Mouse (Mus musculus): Measurements from ENCODE around the gene Nme4.

DNA sequence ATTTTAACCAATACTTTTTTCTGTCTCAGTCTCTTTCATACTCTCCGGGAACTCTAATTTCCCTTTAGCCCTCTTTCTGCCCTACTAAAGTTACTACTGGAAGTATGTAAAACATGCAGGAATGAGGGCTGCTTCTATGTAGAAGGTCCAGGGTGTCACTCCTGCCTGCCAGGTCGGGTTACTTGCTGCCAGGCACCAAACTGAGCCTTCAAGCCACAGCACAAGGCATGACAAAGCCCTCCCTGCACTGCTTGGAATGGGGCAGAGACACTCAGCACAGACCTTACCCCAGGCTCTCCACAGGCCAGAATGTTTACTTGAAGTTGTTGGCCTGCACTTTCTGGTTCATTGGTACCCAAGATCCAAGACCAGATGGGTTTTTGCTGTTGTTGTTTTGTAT lies 4.8 kb upstream of the Nme4 start:
- TF ChIP-seq CTCF (conservative IDR thresholded peaks at IDR 0.05; ENCODE audit: low read length) (no peak), NANOG (IDR thresholded peaks at IDR 0.05; ENCODE audit: borderline replicate concordance, low read length) (no peak)
